Mouse (Mus musculus) urinary bladder, adult 2 months (tissue): Measurements from ENCODE around the gene Hnrnpc. TPM values are rescaled to one million over a fixed set of nuclear protein-coding genes. Genes with fewer than 3 reads are reported as not detected.
"Not testable (repeated sequence)": the region's sequence is repeated elsewhere in the genome, so short reads cannot be mapped to it uniquely, and the experiment has no call there.

Experiments
- DNase-seq: peaks from one replicate; pipeline ENCODE4 v3.0.0; 2022; ENCODE audit warnings: low spot score
- polyA plus RNA-seq: library from polyadenylated mRNA; depleted of rRNA; stranded (reverse); fragments of >200 nt; gene quantifications from 2 replicates; pipeline ENCODE4 v1.2.3, GENCODE M21; 2012

Hnrnpc gene
- polyA plus RNA-seq, 1 experiment, result 214 TPM

GRCm38 (mm10) chr14:52103474-52103855 is 363 bp downstream of the Hnrnpc start:
- no peak for DNase-seq

DNA sequence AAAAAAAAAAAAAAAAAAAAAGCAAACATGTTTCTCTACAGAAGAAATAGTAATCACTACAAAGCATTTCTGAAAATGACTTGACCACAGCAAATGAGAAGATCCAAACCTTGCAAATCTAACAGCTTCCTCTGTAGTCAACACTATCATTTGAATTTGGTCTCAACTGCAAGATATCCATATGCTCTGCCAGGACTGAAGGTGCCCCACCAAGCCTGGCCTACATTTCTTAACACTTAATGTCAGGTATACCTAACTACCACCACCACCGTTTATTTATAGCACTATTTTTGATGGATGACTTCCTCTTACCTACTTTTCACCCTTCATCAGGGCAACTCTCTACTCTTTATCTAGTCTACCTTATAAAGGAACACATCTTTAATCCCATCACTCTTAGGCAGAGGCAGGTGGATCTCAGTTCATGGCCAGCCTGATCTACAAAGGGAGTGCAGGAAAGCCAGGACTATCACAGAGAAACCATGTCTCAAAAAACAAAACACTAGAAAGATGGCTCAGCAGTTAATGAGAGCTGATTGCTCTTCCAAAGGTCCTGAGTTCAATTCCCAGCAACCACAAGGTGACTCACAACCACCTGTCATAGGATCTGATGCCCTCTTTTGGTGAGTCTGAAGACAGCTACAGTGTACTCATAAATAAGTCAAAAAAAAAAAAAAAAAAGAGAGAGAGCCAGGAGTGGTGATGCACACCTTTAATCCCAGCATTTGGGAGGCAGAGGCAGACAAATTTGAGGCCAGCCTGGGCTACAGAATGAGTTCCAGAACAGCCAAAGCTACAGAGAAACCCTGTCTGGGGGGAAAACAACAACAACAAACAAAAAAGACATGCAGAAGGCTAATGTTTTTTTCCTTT is 2.3 kb downstream of the Hnrnpc start:
- no peak for DNase-seq

- DNase-seq, result no peak
Measured at GRCm38 (mm10) chr14:52100170-52100960, 3.5 kb downstream of the Hnrnpc start.

DNA sequence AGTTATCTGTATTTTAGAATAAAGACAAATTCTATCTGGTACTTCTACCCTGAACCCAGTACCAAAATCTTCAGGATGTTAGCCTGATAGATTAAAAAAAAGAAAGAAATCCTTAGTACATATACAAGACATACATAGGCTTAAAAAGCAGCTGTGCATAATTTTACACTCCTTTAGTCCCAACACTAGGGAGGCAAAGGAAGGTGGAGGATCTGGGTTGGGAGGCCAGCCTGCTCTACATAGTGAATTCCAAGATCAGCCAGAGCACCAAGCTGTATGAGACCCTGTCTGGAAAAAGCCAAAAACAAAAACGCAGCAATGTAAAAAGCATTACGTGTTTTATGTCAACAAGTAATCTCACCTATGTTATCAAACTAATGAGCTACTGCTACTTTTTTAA is 4.3 kb downstream of the Hnrnpc start:
- DNase-seq, result no peak

GRCm38 (mm10) chr14:52098387-52098786 is 5.4 kb downstream of the Hnrnpc start:
- DNase-seq, result not testable (repeated sequence)

GRCm38 (mm10) chr14:52097191-52097590 is 6.6 kb downstream of the Hnrnpc start:
- not testable (repeated sequence) for DNase-seq

DNA sequence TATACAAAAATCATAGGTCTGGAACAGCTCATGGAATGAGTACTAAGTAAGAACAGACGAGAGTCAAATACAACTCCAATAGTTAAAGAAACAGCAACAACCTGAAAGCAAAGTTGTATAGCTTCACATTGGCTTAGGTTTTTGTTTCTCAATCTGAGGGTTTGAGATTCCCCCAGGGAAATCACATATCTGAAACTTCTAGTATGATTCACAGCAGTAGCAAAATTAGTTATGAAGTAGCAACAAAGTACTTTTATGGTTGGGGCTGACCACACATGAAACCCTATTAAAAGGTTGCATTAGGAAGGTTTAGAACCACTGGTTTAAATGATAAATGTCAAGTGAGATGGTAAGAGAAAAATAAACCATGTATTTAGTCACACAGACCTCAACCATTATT is 9.3 kb downstream of the Hnrnpc start:
- no peak for DNase-seq

DNA sequence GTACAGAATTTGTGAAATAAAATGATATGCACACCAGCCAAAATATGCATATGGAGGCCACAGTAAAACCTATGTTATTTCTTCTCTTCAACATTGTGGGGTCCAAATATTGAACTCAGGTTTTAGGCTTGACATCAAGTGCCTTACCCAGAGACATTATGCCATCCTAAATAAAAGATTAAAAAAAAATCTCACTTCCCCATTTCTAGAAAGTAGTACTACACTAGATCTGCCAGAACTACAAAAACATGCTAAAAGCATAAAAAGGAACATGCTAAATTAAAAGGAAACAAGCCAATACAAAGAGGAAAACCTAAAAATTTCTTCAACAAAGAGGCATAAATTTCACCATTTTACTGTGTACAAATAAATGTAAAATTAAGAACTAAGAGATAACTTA is 20.7 kb downstream of the Hnrnpc start:
- DNase-seq, result no peak

- no peak for DNase-seq
Measured at GRCm38 (mm10) chr14:52071599-52072137, 32.2 kb downstream of the Hnrnpc start.

- no peak for DNase-seq
Measured at GRCm38 (mm10) chr14:52066135-52066534, 37.7 kb downstream of the Hnrnpc start.

DNA sequence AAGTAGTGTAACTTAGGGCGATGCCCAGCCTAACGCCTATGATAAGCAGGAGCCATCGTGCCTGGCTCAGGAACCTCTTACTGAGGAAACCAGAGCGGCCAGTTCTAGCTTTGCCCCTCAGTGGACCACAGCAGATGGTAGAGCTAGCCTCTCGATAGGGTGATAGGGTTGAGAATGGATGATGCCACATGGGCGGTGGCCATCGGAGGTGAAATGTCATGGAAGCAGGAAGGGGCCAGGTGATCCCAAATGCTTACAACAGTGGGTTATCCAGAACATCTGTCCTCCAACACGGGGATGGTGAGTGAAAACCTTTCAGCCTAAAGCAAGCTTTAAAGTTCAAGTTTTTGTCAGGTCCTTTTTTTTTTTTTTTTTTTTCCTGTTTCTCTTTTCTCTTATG is 42.0 kb downstream of the Hnrnpc start:
- DNase-seq, result no peak

GRCm38 (mm10) chr14:52060800-52061199 is 43.0 kb downstream of the Hnrnpc start:
- DNase-seq, result no peak

DNA sequence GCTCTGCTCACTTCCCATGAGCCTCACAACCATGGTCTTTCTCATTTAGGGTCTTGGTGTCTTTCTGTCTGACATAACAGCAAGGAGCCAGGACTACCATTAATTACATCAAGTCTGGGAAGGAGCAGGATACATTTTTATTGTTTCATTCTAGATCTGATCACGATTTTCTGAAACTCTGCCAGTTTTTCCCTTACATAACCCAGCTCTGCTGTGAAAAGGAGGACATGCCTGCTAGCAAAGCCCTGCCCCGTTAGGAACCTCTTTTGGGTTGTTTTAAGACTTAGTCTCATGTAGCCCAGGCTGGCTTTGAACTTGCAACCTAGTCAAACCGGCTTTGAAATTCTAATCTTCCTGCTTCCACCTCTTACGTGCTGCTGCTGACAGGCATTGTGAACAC is 43.8 kb downstream of the Hnrnpc start:
- DNase-seq, result no peak

DNA sequence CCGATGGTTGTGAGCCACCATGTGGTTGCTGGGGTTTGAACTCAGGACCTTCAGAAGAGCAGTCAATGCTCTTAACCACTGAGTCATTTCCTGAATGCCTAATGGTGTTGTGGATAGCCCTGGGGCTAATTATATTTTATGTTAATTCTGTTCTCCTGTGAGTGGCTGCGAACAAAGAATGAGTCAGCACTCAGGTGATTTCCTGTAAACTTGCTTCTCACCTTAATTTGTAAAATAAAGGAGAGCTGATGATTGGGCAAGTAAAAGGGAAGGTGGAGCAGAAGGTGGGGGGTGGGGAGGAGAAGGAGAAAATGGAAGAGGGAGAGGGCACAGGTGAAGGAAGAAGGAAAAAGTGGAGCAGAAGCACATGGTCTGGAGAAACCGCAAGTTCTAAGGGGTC is 51.1 kb downstream of the Hnrnpc start:
- DNase-seq, result not testable (repeated sequence)

GRCm38 (mm10) chr14:52045966-52046565 is 57.8 kb downstream of the Hnrnpc start:
- no peak for DNase-seq

- no peak for DNase-seq
Measured at GRCm38 (mm10) chr14:52044901-52045678, 58.7 kb downstream of the Hnrnpc start.

DNA sequence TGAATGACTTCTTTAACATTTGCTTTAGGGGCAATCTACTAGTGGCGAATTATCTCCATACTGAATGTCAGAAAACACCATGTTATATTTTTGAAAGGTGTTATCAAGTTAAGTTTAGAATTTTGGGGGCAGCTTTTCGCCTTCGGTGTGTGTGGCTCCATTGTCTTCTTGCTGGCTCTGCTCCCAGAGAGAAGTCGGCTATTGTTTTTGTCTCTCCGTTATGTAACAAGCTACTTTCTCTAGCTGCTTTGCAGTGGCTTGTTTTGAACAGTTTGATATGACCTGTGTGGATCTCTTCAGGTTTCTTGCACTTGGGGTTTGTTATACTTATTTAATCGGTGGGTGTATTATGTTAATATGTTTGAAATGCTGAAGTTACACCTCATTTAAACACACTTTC is 60.4 kb downstream of the Hnrnpc start:
- no peak for DNase-seq

DNA sequence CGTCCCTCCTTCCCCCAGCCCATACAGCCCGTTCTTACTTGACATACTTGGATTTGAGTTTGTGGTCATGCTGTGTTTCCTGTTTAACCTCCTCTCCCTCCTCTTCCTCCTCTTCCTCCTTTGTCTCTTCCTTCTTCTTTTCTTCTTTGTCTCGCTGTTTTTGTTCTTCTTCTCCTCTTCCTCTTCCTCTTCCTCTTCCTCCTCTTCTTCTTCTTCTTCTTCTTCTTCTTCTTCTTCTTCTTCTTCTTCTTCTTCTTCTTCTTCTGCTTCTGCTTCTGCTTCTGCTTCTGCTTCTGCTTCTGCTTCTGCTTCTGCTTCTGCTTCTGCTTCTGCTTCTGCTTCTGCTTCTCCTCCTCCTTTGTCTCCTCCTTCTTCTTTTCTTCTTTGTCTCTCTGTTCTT is 61.5 kb downstream of the Hnrnpc start, which contains the start of gene Olfr221:
Gene Olfr221, minus strand, starts transcription at position 101 of the 400 bp plus-strand sequence.
- not testable (repeated sequence) for DNase-seq

DNA sequence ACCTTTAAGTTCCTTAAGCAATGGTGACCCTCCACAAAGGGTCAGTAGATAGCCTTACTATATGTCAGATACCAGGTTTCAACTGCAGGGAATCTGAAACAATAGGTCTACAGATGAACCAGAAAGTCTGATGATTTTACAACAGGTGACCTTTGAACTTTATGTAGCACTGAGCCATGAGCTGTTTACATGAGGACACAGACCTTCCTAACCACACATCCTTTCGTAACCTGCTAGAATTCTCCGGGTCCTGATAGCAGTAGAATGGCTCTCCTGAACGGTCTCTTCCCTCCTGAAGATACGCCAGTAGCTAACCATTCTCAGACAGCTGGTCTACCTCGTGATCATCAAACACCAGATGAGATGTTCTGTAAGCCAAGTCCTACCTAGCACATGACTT is 64.5 kb downstream of the Hnrnpc start:
- DNase-seq, result no peak

GRCm38 (mm10) chr14:52035926-52036325 is 67.9 kb downstream of the Hnrnpc start:
- DNase-seq, result no peak

DNA sequence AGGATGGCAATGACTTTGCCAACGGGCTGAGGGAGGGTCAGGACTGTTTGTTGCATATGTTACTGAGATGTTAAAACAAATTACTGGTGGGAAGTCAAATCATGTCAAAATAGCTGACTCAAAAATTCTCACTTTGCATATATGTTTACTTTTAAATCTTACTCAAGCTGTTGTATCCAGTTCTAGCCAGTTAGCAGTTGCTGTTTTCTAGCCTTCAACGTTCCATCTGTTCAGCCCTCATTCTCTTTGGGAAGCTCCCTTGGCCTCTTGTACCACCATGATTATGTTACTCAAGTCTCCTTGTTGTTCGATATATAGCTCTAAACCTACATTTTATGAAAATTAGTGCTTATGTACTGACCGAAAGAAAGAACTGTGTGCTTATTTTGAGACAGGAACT is 77.5 kb downstream of the Hnrnpc start:
- no peak for DNase-seq
